Mouse (Mus musculus): Measurements from ENCODE around the gene Zkscan7. TPM values are rescaled to one million over a fixed set of nuclear protein-coding genes. Genes with fewer than 3 reads are reported as not detected.

Gene Zkscan7
- polyA plus RNA-seq, 1 experiment: 4.9 TPM

DNA sequence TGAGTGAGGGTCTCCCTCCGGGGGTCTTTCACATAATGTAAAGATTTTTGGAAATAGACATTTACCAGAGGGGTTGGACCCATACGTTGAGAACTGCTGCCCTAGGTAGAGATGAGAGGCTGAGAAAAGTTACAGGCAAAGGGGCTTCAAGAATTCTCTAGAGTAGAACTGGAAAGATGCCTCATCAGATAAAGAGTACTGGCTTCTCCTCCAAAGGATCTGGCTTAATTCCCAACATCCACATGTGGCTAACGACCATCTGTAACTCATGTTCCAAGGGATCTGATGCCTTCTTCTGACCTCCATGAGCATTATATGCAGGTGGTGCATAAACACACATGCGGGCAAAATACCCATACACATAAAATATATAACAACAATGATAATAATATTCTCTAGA is 29.9 kb upstream of the Zkscan7 start:
- no peaks in the 10 kb centered on the region for H3K4me1 ChIP-seq (ENCODE audit: control insufficient read depth, insufficient read depth, low read length)
- TF ChIP-seq POLR2A (IDR thresholded peaks at IDR 0.05; ENCODE audit: low read depth, low read length): no peak
- TF ChIP-seq CTCF (IDR thresholded peaks at IDR 0.05; ENCODE audit: borderline replicate concordance, insufficient read depth, low read length): no peak
- no peak overlapping the region for H3K27ac ChIP-seq (ENCODE audit: insufficient read depth, low read length)
- no peak overlapping the region for H3K4me3 ChIP-seq (ENCODE audit: insufficient read depth, low read length)

DNA sequence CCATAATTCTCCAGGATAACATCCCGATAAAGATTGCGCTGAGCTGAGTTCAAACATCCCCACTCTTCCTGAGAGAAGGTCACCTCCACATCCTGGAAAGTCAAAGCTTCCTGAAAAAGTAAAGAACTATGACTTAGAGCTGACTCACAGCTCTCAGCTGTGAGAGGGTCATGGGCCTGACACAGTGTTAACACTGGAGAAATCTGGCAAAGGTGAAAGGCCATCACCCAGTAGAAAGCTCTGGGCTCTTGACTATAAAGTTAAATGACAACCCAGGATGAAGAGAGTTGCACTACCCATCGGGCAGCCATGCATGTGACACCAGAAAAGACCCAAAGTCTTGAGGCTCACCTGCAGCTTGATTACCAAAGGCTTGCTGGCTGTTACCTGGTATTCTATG is 28.8 kb upstream of the Zkscan7 start:
- no peak overlapping the region for H3K27ac ChIP-seq (ENCODE audit: insufficient read depth, low read length)
- no peaks in the 10 kb centered on the region for H3K4me1 ChIP-seq (ENCODE audit: control insufficient read depth, insufficient read depth, low read length)
- H3K4me3 ChIP-seq (ENCODE audit: insufficient read depth, low read length): no peak overlapping the region
- TF ChIP-seq POLR2A (IDR thresholded peaks at IDR 0.05; ENCODE audit: low read depth, low read length) (no peak), CTCF (IDR thresholded peaks at IDR 0.05; ENCODE audit: borderline replicate concordance, insufficient read depth, low read length) (no peak)

DNA sequence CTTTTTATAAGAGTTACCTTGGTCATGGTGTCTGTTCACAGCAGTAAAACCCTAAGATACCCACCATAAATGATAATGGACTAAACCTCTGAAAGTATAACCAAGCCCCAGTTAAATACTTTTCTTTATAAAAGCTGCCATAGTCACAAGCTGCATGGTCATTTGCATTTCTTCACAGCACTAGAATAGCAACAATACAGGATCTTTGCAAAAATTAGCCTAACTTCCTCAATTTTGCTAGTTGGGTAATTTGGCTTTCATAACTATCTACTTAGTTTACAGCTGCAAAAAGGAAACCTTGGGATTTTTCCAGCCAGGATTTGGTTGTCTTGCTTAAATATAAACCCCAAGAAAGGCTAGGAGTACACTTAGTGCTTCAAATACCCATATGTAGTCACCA is 24.7 kb upstream of the Zkscan7 start:
- peaks cover 2% of the 10 kb centered on the region for H3K4me1 ChIP-seq (ENCODE audit: control insufficient read depth, insufficient read depth, low read length)
- TF ChIP-seq POLR2A (IDR thresholded peaks at IDR 0.05; ENCODE audit: low read depth, low read length) (no peak), CTCF (IDR thresholded peaks at IDR 0.05; ENCODE audit: borderline replicate concordance, insufficient read depth, low read length) (no peak)
- H3K27ac ChIP-seq (ENCODE audit: insufficient read depth, low read length): no peak overlapping the region
- H3K4me3 ChIP-seq (ENCODE audit: insufficient read depth, low read length): no peak overlapping the region

DNA sequence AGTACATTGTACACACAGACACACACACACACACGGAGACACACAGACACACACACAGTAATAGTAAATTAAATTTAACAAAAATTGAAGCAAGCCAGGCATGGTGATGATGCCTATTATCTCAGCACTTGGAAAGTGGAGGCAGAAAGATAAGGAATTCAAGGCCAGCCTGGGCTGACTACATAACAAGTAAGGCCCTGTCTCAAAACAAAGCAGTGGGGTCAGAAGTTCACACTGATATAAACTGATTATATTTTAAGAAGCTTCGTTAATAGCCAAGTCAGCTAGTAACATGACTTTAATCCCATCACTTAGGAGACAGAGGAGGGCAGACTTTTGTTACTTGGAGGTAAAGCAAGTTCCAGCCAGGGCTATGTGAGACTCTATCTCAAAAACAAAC is 21.8 kb upstream of the Zkscan7 start:
- H3K27ac ChIP-seq (ENCODE audit: insufficient read depth, low read length): no peak overlapping the region
- H3K4me1 ChIP-seq (ENCODE audit: control insufficient read depth, insufficient read depth, low read length): peaks cover 2% of the 10 kb centered on the region
- TF ChIP-seq CTCF (IDR thresholded peaks at IDR 0.05; ENCODE audit: borderline replicate concordance, insufficient read depth, low read length): no peak
- TF ChIP-seq POLR2A (IDR thresholded peaks at IDR 0.05; ENCODE audit: low read depth, low read length): no peak
- H3K4me3 ChIP-seq (ENCODE audit: insufficient read depth, low read length): no peak overlapping the region

DNA sequence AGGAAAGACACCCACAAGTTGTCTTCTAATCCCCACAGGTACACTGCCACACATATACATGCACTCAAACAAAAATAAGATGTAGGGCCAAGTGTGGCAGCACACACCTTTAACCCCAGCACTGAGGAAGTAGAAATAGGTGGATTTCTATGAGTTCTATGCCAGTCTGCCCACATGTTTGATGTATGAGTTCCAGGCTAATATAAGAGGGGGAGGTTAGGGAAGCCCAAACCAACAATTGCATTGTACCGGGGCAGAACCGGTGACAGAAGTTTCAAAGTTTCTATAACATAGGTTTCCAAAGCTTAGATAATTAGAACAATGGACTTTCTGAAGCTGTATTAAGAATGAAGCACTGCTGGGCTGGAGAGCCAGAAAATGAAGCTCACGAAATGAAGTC is 20.6 kb upstream of the Zkscan7 start:
- Histone ChIP-seq H3K27ac (ENCODE audit: insufficient read depth, low read length) (no peak overlapping the region), H3K4me3 (ENCODE audit: insufficient read depth, low read length) (peak overlapping the region; percentile 89), H3K4me1 (ENCODE audit: control insufficient read depth, insufficient read depth, low read length) (peaks cover 2% of the 10 kb centered on the region)
- TF ChIP-seq CTCF (IDR thresholded peaks at IDR 0.05; ENCODE audit: borderline replicate concordance, insufficient read depth, low read length) (no peak), POLR2A (IDR thresholded peaks at IDR 0.05; ENCODE audit: low read depth, low read length) (no peak)

DNA sequence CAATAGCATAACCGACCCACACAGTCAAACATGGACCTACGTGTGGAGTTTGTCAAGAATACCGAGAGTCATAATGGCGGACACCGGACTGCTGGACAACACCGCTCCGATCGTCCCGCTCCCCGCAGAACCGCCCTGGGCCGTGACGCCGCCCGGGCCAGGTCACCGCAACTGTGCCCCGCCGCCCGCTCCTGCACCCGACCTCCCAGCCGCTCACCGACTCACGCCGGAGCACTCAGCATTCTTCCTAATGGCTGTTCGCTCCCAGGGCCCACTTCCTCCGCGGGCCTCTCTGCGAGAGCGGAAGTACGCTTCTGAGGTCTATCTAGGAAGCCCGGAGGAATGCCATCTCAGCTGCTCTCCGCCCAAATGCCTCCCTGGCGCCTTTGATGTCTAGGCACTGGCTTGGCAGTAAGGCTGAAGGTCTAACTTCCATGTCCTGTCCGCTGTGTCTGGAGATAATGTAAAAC is 19.8 kb upstream of the Zkscan7 start, which contains the start of gene Zfp445:
Gene Zfp445, minus strand, starts transcription at position 310 of the 470 bp plus-strand sequence.
- TF ChIP-seq CTCF (IDR thresholded peaks at IDR 0.05; ENCODE audit: borderline replicate concordance, insufficient read depth, low read length): no peak
- TF ChIP-seq POLR2A (IDR thresholded peaks at IDR 0.05; ENCODE audit: low read depth, low read length): peak; percentile 79
- H3K27ac ChIP-seq (ENCODE audit: insufficient read depth, low read length): no peak within 1 kb of the TSS
- H3K4me1 ChIP-seq (ENCODE audit: control insufficient read depth, insufficient read depth, low read length): peaks cover 2% of the 10 kb centered on the region
- H3K4me3 ChIP-seq (ENCODE audit: insufficient read depth, low read length): peak within 1 kb of the TSS; percentile 89

DNA sequence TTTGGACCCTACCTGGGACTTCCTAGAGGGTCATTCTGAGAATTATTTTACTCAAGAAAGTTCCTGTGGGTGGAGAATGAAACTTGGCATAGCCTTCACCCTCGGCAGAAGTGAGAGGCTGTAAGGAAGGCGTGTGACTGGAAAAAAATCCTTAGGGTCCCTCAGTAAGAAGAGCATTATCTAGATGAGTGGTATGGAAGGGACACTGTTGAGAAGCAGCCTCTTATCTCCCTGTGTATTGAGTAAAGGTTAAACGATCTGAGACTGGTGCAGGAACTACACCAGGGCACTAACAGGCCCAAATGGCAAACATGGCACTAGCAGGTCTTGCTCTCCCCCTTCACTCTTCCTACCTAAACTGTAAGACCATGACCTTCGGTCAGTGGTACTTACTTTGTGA is 19.3 kb upstream of the Zkscan7 start:
- peak overlapping the region; percentile 89; the same call in 1 of the 2 replicates for H3K4me3 ChIP-seq (ENCODE audit: insufficient read depth, low read length)
- no peak for TF ChIP-seq CTCF (IDR thresholded peaks at IDR 0.05; ENCODE audit: borderline replicate concordance, insufficient read depth, low read length)
- H3K27ac ChIP-seq (ENCODE audit: insufficient read depth, low read length): no peak overlapping the region
- H3K4me1 ChIP-seq (ENCODE audit: control insufficient read depth, insufficient read depth, low read length): peaks cover 2% of the 10 kb centered on the region

DNA sequence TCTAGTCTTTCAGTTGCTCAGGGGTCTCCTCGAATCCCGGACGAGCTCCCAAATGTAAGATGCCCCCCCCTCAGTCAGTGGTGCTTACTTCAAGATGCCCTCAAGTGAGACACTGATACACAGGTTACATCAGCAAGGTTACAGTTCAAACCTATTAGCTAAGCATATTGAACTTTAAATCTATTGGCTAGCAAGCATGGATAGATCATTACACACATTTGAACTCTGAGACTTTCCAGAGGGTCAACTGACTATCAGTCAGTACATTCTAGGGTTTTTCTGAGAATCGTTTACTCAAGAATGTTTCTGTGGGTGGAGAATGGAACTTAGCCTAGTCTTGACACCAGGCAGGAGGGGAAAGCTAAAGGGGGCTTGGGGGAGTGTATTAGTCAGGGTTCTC is 12.9 kb upstream of the Zkscan7 start:
- H3K4me3 ChIP-seq (ENCODE audit: insufficient read depth, low read length): no peak overlapping the region
- H3K4me1 ChIP-seq (ENCODE audit: control insufficient read depth, insufficient read depth, low read length): no peaks in the 10 kb centered on the region
- TF ChIP-seq POLR2A (IDR thresholded peaks at IDR 0.05; ENCODE audit: low read depth, low read length) (no peak), CTCF (IDR thresholded peaks at IDR 0.05; ENCODE audit: borderline replicate concordance, insufficient read depth, low read length) (no peak)
- H3K27ac ChIP-seq (ENCODE audit: insufficient read depth, low read length): no peak overlapping the region

DNA sequence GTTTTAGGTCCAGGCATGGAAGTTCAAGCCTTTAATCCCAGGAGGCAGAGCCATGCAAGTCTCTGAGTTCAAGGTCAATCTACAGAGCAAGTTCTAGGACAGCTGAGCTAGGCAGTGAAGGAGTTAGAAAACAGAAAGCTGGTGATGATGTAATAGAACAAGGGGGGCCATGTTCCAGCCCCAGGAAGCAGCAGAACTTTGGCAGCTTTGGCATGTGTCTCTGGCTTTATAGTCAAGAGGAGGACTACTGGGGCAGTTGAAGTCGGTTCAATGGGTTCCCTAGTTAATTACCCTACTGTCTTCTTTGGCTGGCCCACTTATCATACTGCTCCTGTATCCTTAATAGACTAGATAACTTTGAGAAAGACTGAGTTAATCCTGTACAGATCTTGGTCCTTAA is 10.8 kb upstream of the Zkscan7 start:
- TF ChIP-seq CTCF (IDR thresholded peaks at IDR 0.05; ENCODE audit: borderline replicate concordance, insufficient read depth, low read length): no peak
- no peak for TF ChIP-seq POLR2A (IDR thresholded peaks at IDR 0.05; ENCODE audit: low read depth, low read length)
- Histone ChIP-seq H3K4me1 (ENCODE audit: control insufficient read depth, insufficient read depth, low read length) (no peaks in the 10 kb centered on the region), H3K27ac (ENCODE audit: insufficient read depth, low read length) (no peak overlapping the region), H3K4me3 (ENCODE audit: insufficient read depth, low read length) (no peak overlapping the region)

DNA sequence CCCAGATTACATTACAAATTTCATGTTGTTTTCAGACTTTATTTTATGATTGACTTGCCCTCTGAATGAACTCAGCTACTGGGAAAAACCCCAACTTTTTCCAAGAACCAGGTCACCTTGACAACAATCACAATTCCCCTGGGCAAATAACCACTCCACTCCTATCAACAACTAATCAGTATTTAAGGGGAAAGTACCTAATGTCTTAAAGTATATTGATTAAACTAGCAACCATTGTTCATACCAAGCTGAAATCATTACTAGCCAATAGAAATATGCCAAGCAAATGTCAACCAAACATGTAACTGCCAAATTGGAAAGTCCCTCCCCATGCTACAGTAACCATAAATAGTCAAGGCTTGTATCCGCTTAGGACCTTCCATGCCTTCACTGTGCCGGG is 10.3 kb upstream of the Zkscan7 start:
- H3K4me1 ChIP-seq (ENCODE audit: control insufficient read depth, insufficient read depth, low read length): no peaks in the 10 kb centered on the region
- TF ChIP-seq POLR2A (IDR thresholded peaks at IDR 0.05; ENCODE audit: low read depth, low read length) (no peak), CTCF (IDR thresholded peaks at IDR 0.05; ENCODE audit: borderline replicate concordance, insufficient read depth, low read length) (no peak)
- no peak overlapping the region for H3K27ac ChIP-seq (ENCODE audit: insufficient read depth, low read length)
- H3K4me3 ChIP-seq (ENCODE audit: insufficient read depth, low read length): no peak overlapping the region

Measured in embryonic fibroblast, embryonic 13.5 days (primary cell).